Mouse (Mus musculus): Measurements from ENCODE around the gene Npm3.

- TF ChIP-seq CTCF (IDR thresholded peaks at IDR 0.05; ENCODE audit: insufficient read depth, low read depth, low read length) (no peak), POLR2A (IDR thresholded peaks at IDR 0.05; ENCODE audit: insufficient read depth, low read depth, low read length) (no peak)
Measured at GRCm38 (mm10) chr19:45792404-45792803, 43.0 kb upstream of the Npm3 start.

All from olfactory bulb, adult 2 months (tissue).